Mouse (Mus musculus): ENCODE measurements at regions not wholly inside any gene's neighbourhood (a gene's known extent, or its start where the extent isn't known, plus 50 kb on each side); places are given as distances from the start of the nearest gene placed in this dataset.
A peak's percentile ranks its signal among the peaks of the same experiment; 100 is the strongest.

GRCm38 (mm10) chr14:24081911-24082558 is 67.7 kb upstream of the Kcnma1 start:
- no peaks in the 10 kb centered on the region for H3K36me3 ChIP-seq
- WGBS: 31% methylated on average over 11 of the region's 11 CpGs

GRCm38 (mm10) chr14:24068693-24069092 is 54.4 kb upstream of the Kcnma1 start:
- 57% methylated on average over 4 of the region's 4 CpGs for WGBS
- Histone ChIP-seq H3K4me1 (no peaks in the 10 kb centered on the region), H3K36me3 (no peaks in the 10 kb centered on the region), H3K27me3 (ENCODE audit: insufficient read depth, poor library complexity, severe bottlenecking) (peaks cover 3% of the 10 kb centered on the region; the same call in 1 of the 2 replicates), H3K4me3 (no peak overlapping the region), H3K27ac (no peak overlapping the region), H3K9me3 (no peaks in the 10 kb centered on the region)
- no peak for DNase-seq (ENCODE audit: low spot score)

More at GRCm38 (mm10) chr14:24081911-24082558, 67.7 kb upstream of the Kcnma1 start:
- H3K9me3 ChIP-seq: no peaks in the 10 kb centered on the region
- H3K4me3 ChIP-seq: peak overlapping the region; percentile 30
- no peak for DNase-seq (ENCODE audit: low spot score)
- no peaks in the 10 kb centered on the region for H3K27me3 ChIP-seq (ENCODE audit: insufficient read depth, poor library complexity, severe bottlenecking)
- H3K4me1 ChIP-seq: peaks cover 13% of the 10 kb centered on the region
- no peak overlapping the region for H3K27ac ChIP-seq

- H3K27ac ChIP-seq: no peak overlapping the region
- no peaks in the 10 kb centered on the region for H3K9me3 ChIP-seq
- peak; percentile 82 for DNase-seq (ENCODE audit: low spot score)
- WGBS: 40% methylated on average over 6 of the region's 6 CpGs
- H3K27me3 ChIP-seq (ENCODE audit: insufficient read depth, poor library complexity, severe bottlenecking): peaks cover 3% of the 10 kb centered on the region; the same call in 1 of the 2 replicates
- H3K4me3 ChIP-seq: no peak overlapping the region
- no peaks in the 10 kb centered on the region for H3K36me3 ChIP-seq
- H3K4me1 ChIP-seq: no peaks in the 10 kb centered on the region
Measured at GRCm38 (mm10) chr14:24067657-24068056, 53.4 kb upstream of the Kcnma1 start.

GRCm38 (mm10) chr14:24065231-24065767 is 51.0 kb upstream of the Kcnma1 start:
- no peaks in the 10 kb centered on the region for H3K36me3 ChIP-seq
- 75% methylated on average over 4 of the region's 4 CpGs for WGBS
- no peak overlapping the region for H3K4me3 ChIP-seq
- no peak overlapping the region for H3K27ac ChIP-seq
- H3K4me1 ChIP-seq: no peaks in the 10 kb centered on the region
- H3K27me3 ChIP-seq (ENCODE audit: insufficient read depth, poor library complexity, severe bottlenecking): peaks cover 3% of the 10 kb centered on the region; the same call in 1 of the 2 replicates
- no peak for DNase-seq (ENCODE audit: low spot score)
- H3K9me3 ChIP-seq: no peaks in the 10 kb centered on the region
